Mouse (Mus musculus): ENCODE measurements around the gene Kmt2c.
A peak's percentile ranks its signal among the peaks of the same experiment; 100 is the strongest.

The Kmt2c gene

GRCm38 (mm10) chr5:25383581-25383980 is 115.0 kb downstream of the Kmt2c start:
- DNase-seq (ENCODE audit: low read depth, low spot score) = no peak

- DNase-seq (ENCODE audit: low read depth, low spot score) = no peak
Observed at GRCm38 (mm10) chr5:25379188-25379587, 119.4 kb downstream of the Kmt2c start.

- DNase-seq (ENCODE audit: low read depth, low spot score) = no peak
Observed at GRCm38 (mm10) chr5:25368420-25368819, 130.2 kb downstream of the Kmt2c start.

GRCm38 (mm10) chr5:25367126-25367525 is 131.5 kb downstream of the Kmt2c start:
- DNase-seq (ENCODE audit: low read depth, low spot score) = no peak

- no peak for DNase-seq (ENCODE audit: low read depth, low spot score)
Observed at GRCm38 (mm10) chr5:25353509-25353908, 145.1 kb downstream of the Kmt2c start.

GRCm38 (mm10) chr5:25331322-25331721 is 167.3 kb downstream of the Kmt2c start:
- no peak for DNase-seq (ENCODE audit: low read depth, low spot score)

- no peak for DNase-seq (ENCODE audit: low read depth, low spot score)
Observed at GRCm38 (mm10) chr5:25313881-25314280, 184.7 kb downstream of the Kmt2c start.

GRCm38 (mm10) chr5:25310226-25310625 is 188.4 kb downstream of the Kmt2c start:
- no peak for DNase-seq (ENCODE audit: low read depth, low spot score)

GRCm38 (mm10) chr5:25296830-25297229 is 201.8 kb downstream of the Kmt2c start:
- DNase-seq (ENCODE audit: low read depth, low spot score) = no peak

GRCm38 (mm10) chr5:25283988-25284387 is 214.6 kb downstream of the Kmt2c start:
- no peak for DNase-seq (ENCODE audit: low read depth, low spot score)

GRCm38 (mm10) chr5:25276365-25276764 is 222.2 kb downstream of the Kmt2c start:
- DNase-seq (ENCODE audit: low read depth, low spot score) = peak; percentile 13

- no peak for DNase-seq (ENCODE audit: low read depth, low spot score)
Observed at GRCm38 (mm10) chr5:25275629-25276028, 223.0 kb downstream of the Kmt2c start.

- no peak for DNase-seq (ENCODE audit: low read depth, low spot score)
Observed at GRCm38 (mm10) chr5:25268258-25268888, 230.2 kb downstream of the Kmt2c start.

- no peak for DNase-seq (ENCODE audit: low read depth, low spot score)
Observed at GRCm38 (mm10) chr5:25262266-25262665, 236.3 kb downstream of the Kmt2c start.

- no peak for DNase-seq (ENCODE audit: low read depth, low spot score)
Observed at GRCm38 (mm10) chr5:25261452-25261851, 237.1 kb downstream of the Kmt2c start.

- no peak for DNase-seq (ENCODE audit: low read depth, low spot score)
Observed at GRCm38 (mm10) chr5:25256686-25257085, 241.9 kb downstream of the Kmt2c start.

- no peak for DNase-seq (ENCODE audit: low read depth, low spot score)
Observed at GRCm38 (mm10) chr5:25254491-25254890, 244.1 kb downstream of the Kmt2c start.

- no peak for DNase-seq (ENCODE audit: low read depth, low spot score)
Observed at GRCm38 (mm10) chr5:25252825-25253544, 245.6 kb downstream of the Kmt2c start.

GRCm38 (mm10) chr5:25252423-25252822 is 246.2 kb downstream of the Kmt2c start:
- no peak for DNase-seq (ENCODE audit: low read depth, low spot score)

GRCm38 (mm10) chr5:25247036-25247435 is 251.5 kb downstream of the Kmt2c start:
- DNase-seq (ENCODE audit: low read depth, low spot score) = no peak

GRCm38 (mm10) chr5:25246473-25246865 is 252.1 kb downstream of the Kmt2c start:
- no peak for DNase-seq (ENCODE audit: low read depth, low spot score)

GRCm38 (mm10) chr5:25245806-25246472 is 252.6 kb downstream of the Kmt2c start:
- DNase-seq (ENCODE audit: low read depth, low spot score) = no peak

GRCm38 (mm10) chr5:25243101-25243500 is 255.5 kb downstream of the Kmt2c start:
- no peak for DNase-seq (ENCODE audit: low read depth, low spot score)
